Mouse (Mus musculus) gastrocnemius, postnatal 10 days (tissue): ENCODE results near the gene Sc5d. TPM values are rescaled to one million over a fixed set of nuclear protein-coding genes. Genes with fewer than 3 reads are reported as not detected.
A peak's percentile ranks its signal among the peaks of the same experiment; 100 is the strongest.

Source experiments
- DNase-seq: peaks from one replicate; pipeline ENCODE4 v3.0.0; 2021; ENCODE audit warnings: mixed read lengths
- long read RNA-seq, 2 experiments: library from polyadenylated mRNA; stranded (forward); transcript quantifications; one replicate each; pipeline ENCODE4 v2.0.0; 2021
- total RNA-seq, 2 experiments: library from RNA; stranded (reverse); gene quantifications; 2 replicates each; pipeline ENCODE4 v1.2.3; 2021

Sc5d gene
- total RNA-seq: 10 to 100 TPM; 16.4 to 17.0 TPM
- long read RNA-seq, experiment 1, full-length matches to known transcripts: 23 of 28 reads
- long read RNA-seq, experiment 1, partial matches to known transcripts: 1 of 28 reads
- long read RNA-seq, experiment 1, other reads (novel, unspliced or antisense): 4 of 28 reads
- long read RNA-seq, experiment 2, full-length matches to known transcripts: 18 of 24 reads
- long read RNA-seq, experiment 2, partial matches to known transcripts: 3 of 24 reads
- long read RNA-seq, experiment 2, other reads (novel, unspliced or antisense): 3 of 24 reads

DNA sequence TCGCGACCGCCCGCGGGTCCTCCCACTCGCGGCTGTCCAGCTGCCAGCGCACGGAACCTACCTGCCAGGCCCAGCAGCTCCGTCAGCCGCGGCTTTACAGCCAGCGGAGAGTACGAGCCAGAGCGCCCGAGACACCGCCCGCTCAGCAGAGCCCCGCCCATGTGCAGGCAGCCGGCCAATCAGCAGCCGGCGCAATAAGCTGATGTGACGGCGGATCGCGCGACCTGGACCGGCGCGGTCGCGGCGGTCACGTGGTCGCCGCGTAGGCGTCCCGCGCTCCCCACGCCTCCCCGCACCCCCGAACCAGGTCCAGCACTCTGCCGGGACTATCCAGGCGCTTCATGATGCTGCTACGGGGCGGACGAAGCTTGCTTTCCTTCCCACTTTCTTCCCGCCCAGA lies at the start of gene Sc5d:
Sc5d (minus strand) TSS at position 112 of the 400 bp plus-strand sequence.
- DNase-seq: peak; percentile 97

DNA sequence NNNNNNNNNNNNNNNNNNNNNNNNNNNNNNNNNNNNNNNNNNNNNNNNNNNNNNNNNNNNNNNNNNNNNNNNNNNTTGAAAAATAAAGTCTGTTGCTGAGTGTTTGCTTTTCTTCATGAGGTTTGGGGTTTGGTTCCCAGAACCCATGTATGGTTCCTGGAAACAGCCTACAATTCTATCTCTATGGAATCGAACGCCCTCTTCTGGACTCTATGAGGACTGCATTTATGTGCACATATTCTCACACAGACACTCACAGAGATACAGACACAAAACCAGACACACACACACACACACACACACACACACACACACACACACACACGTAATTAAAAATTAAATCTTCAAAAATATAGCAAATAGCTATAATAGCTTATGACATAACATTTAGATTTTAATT lies 47.3 kb upstream of the Sc5d start:
- DNase-seq: no peak

DNA sequence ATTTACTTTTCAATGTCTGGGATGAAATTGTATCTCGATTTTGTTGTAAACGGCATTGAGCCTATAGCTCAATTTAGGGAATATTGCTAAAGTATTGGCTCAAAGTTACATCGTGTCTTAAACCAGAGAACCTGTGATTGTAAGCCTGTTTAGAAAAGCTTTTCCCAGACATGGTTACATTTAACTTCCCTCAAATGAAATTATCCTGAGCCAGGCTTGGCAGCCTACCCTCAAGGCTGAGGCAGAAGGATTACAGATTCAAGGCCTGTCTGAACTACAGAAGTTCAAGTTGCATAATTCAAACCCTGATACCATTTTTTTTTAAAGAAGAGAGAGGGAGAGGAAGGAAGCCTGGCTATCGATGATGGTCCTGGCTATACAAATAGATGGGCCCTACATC lies 39.8 kb upstream of the Sc5d start:
- no peak for DNase-seq

DNA sequence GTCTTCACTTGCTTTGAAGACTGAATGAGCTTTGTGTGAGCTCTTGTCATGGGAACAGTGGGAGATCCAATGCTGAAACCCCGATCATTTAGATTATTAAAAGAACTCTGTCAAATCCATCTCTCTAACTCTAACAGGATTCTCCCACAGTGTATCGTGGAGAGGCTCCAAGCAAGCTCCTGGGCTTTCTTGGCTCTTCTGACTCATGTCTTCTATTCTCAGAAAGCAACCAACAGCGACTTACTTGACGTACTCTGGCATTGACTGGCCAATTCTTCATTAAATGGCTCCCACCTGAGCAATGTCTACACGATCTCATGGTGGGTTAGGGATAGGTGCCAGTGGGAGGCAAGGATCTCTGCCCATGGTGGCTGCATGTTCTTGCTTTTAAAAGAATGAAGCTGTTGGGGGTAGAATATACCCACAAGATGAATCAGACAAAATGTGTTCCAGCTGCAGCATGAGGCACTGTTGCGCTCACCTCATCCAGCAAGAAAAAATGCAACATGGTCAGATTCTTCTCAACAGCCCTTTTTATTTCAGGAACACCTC lies 37.1 kb upstream of the Sc5d start:
- DNase-seq: no peak

DNA sequence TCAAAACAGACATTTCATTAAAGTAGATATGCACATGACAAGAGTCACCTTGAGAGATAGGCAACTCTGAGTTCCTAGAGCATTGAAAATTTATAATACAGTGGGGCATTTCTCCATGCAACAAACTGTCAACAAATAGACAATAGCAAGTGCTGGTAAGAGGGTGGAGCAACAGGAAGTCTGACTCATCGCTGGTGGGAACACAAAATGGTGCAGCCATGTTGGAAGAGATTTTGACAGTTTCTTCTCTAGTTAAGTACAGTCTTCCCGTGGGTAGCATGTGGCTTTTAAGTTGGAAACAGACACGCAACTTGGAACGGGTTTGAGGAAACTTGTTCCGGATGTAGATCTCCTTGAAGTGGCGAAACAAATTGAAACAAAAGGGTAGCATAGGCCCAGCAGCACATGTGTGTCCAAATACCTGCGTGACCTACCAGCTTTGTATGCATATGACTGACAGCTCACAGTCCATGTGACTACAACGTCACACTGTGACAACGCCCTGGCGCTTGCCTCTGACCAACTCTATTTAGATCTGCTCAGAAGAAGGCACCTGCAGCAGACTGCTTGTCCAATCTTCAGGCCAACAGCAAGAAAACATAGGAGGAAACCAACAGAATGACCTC lies 32.4 kb upstream of the Sc5d start:
- no peak for DNase-seq

DNA sequence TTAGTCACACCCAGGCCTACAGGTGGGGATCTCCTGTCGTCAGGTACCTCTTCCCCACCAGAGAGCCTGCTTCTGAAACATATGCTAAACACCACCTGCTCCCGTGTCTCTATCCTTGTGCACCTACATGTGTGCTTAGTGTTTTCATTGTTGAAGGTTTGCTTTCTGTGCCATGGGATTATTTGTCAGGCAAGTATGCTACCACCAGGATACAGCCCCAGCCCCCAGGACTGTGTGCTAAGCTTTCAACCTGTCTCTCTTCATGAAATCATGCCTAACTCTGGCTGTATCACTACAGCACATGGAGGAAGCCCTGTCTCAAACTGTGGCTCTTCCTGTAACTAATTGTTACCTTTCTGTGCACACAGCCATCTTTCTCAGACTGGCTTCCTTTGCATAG lies 30.1 kb upstream of the Sc5d start:
- no peak for DNase-seq

DNA sequence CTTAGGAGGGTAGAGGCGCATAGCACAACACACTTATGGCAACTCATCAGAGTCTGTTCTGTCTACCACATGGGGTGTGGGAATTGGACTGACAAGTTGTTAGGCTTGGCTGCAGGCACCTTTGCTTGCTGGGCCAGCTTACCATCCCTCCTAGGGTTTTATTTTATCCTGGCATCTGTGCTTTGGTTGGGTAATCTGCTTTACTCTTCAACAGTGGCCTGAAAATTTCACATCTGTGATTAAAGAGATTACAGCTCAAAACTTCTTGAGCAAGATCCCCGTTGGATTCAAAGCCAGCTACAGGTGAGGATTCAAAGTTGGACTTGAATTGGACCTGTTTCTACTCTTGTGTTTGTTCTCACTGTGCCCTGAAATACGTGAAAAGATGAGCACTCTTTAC lies 29.5 kb upstream of the Sc5d start:
- no peak for DNase-seq

DNA sequence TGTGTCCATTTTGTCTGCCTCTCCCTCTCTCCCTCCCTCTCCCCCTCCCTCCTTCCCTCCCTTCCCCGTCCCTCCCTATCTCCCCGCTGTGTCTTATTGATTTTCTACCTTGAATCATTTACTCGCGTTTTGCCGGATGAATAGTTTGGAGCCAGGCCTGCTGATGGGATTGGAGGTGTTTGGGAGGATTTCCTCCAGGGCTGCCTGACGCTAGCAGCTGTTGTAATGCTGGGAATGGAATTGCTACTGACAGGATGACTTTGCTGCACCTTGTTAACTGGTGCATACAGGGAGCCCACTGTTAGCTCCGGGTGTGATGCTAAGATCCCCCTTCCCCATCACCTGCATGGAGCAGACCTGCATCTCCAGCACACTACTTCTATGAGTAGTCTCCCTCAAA lies 29.0 kb upstream of the Sc5d start:
- DNase-seq: no peak

DNA sequence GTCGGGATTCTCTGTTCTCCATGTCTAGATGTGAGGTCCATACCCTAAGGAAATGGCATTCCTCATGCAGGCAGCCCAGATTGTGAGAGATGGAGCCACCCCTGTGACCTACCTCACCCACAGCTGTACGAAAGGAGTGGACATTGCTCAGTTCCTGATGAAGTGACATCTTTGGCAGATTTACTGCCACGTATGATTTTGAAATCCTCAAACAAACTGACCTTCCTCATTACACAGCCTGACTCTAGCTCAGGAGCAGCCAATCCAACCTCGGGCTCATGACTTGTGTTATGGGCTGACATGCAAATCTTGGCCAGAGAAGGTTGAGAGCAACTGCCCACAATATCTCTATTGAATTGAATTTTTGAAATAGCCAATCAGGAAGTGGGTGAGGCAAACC lies 15.6 kb upstream of the Sc5d start:
- DNase-seq: no peak

DNA sequence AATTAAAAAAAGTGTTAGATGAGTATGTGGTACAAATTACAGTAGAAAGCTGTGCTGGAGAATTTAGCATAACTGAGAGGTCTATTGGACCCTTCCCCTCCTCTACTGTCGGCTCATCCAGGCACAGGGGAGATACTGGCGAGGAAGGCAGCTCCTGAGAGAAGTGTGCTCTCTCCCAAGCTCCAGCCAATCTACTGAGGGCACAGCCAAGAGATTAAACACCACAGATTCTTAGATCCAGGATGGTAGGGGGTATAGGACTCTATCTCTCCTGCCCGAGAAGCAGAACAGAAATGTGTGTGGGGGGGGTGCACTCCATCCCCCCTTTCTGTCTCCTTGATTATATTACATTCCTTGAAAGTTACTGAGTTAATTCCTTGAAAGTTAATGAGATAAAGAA lies 14.0 kb upstream of the Sc5d start:
- DNase-seq: no peak

DNA sequence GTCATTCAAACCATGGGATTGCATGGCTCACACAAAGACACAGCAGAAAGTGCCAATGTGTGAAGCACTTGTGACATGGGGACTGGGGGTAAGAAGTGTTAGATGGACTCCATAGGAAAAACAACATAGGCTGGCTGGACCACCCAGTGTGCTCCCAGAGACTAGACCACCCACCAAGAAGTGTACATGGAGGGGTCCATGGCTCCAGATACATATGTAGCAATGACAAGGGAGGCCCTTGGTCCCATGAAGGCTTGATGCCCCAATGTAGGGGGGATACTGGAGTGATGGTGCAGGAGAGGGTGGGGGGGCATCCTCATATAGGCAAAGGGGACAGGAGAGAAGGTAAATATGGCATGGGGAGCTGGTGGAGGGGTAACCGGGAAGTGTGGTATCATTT lies 13.6 kb upstream of the Sc5d start:
- DNase-seq: no peak

DNA sequence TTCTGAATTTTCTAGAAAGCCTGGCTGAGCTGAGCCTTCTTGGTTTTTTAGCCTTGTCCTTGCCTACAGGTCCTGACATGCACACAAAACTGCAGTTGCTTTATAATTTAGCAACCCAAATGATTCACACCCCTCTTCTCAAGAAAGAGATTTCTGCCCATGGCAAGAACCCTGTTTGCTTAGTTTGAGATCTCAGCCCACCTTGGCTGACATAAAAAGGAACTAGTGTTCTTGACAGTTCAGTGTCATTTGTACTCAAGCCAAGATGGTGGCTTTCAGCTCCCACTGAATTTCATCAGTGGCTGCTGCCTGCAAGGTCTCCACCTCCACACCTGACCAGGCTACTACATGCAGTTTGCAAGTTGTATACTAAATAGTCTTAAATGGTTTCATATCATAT lies 13.1 kb upstream of the Sc5d start:
- DNase-seq: no peak

DNA sequence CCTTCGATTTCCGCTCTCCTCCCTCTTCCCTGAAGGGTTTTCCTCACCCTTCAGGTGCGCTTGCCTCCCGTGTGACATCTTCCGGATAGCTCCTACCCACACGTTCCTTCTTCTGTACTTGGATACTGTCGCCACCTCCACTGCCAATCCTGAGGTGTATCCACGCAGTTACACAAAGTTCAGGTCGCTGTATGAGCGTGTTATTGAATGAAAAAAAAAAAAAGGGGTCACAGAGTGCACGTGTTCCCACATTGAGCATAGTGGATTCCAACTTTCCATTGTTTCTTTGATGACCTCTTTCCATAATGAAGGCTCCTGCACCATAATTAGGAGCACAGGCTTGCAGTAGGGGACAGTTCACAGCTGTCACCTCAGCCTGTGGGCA lies 11.7 kb upstream of the Sc5d start:
- DNase-seq: no peak

DNA sequence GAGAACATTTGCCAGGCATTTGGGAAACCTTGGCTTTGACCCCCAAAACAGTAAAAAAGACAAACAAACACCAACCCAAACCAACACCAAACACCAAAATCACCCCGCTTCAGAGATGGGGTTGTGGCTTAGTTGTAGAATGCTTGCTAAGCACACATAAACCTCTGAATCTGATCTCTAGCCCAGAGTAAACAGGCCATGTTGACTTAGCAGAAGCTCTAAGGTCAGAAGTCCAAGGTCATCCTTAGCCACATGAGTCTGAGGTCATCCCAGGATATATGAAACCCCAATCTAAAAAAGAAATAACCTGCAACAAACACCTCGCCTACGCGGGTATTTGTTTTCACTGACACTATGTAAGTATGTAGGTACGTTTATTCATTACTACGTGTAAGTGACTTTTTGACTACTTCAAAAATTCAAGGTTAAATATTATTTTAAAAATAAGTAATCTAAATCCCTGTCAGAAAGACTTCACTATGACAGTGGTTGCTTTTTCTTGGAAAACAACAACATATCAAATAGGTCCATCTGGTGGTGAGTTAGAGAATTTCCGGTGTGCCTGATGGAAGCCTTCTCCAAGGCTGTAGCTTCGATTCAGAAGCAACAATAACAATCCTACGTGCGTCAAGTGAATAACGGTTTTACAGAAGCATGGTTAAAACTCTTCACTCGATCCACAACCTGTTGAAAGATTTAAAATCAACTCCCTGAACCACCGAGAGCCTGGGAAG lies 11.1 kb upstream of the Sc5d start:
- no peak for DNase-seq

DNA sequence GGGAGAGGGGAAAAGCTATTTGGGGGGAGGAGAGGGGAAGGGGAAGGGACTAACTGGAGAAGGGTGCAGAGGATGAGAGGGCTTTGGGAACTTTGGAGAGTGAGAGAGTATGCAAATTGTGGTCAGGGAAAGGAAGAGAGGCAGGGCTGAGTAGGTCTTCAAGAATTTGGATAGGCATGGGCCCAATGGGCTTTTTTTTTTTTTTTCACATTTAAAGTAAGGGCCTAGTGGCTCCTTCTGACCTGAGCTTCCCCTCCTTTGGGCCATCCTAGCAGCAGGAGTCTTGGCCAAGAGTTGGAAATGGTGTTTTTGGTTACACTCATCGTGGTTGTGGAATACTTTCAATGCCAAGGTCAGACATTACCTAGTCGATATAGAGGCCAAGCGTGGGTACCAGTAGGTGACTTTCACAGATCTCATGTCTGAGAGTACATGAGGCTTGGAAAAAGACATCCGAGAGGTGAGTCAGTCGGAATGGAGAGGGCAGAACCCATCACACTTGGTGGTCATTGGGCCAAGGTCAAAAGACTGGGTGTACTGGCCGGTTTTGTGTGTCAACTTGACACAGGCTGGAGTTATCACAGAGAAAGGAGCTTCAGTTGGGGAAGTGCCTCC lies 9.7 kb upstream of the Sc5d start:
- DNase-seq: no peak

DNA sequence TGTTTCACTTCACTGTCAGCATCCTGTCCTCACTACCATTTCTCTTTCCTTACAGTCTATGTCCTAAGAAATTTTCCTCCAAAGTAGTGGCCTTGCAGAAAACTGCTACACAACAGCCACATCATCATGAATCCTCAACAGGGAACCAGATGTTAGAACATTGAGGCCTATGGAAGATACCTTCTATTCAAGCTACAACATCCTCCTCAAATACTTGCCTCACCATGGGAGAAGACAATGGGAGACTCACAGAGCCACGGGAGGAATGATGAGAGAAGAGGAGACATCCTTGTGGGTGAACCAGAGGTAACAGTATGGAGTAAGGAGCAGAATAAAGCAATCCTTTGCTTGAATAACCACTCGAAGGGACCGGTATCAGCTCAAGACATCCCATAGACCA lies 9.1 kb upstream of the Sc5d start:
- no peak for DNase-seq

DNA sequence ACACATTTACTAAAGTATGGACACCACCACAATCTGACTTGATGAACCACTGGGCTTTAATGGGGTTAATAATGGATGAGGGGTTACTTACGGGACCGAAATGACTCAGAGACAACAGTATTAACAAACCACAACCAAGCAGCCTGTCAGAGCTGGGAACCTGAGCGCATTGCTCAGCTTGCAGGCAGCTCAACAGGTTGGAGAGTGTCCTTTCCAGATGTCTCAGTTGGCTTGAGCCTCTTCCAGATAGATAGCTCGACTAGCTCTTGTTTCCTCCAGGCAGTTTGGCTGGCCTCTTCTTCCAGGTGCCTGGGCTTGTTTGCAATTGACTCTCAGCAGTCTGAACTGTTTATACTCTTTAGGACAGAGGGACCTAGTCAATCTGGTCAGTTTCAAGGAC lies 8.6 kb upstream of the Sc5d start:
- no peak for DNase-seq

DNA sequence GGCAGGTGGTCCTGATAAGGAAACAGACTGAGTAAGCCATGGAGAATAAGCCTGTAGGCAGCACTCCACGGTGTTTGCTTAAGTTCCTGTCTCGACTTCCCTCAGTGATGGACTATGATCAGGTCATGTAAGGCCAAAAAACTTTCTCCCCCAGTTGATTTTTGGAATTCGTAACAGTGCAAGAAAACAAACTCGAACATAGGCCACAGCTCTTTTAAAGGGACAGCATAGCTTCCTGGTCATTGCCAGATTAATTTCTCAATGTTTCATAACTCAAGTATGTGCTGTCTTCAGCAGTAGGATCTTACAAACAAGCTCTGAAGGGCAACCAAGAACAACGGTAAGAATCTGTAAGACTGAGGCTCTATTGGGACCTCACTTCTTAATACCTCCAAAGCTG lies 7.4 kb upstream of the Sc5d start:
- DNase-seq: no peak

DNA sequence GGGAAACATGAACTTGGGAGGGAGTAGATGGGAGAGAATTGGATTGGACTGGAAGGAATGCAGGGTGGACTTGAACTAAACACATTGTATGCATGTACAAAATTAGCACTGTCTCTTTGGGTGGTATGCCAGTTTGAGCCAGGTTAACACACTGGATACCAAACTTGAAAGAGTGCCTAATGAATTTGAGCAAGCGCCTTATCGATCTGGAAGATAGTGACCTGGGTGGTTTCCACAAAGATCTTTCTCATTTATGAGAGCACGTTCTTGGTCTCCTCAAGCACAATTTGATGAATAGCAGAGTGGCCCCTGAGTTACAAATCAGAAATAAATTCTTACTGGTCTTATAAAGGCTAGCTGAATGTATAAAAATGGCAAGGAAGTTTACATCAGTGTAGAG lies 6.6 kb upstream of the Sc5d start:
- DNase-seq: no peak

DNA sequence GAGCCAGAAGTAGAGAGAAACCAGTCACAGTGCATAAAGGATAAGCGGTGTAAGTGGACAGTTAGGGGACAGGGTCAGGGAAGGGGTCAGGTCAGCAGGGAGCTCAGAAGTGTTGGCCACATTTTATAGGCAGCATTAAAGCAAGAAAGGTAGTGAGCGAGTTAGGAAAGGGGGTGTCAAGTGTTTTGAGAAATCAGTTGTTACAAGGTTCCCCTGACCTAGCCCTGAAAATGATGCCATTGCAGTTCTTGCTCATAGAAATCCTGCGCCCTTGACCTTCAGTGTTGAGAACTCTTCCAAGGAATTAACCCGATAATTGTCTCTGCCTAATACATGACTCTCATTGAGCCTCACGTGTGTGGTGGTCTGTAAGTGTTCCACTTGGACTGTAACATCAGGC lies 6.0 kb upstream of the Sc5d start:
- no peak for DNase-seq

DNA sequence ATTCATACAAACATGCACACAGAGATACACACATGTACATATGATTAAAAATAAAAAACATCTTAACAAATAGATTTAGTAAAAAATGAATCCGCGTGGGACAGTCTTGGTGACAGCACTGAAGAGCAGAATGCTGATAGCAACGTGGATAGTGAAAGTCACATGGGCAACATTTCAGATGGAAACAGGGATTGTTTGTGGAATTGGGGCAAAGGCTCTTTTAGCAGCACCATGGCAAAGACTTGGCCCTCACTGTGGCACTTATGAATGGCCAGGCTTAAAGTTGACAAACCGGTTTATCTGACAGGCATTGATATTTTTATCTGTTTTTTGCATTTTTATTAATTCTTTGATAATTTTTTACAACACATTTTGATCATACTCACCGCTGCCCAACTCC lies 4.3 kb upstream of the Sc5d start:
- DNase-seq: no peak

DNA sequence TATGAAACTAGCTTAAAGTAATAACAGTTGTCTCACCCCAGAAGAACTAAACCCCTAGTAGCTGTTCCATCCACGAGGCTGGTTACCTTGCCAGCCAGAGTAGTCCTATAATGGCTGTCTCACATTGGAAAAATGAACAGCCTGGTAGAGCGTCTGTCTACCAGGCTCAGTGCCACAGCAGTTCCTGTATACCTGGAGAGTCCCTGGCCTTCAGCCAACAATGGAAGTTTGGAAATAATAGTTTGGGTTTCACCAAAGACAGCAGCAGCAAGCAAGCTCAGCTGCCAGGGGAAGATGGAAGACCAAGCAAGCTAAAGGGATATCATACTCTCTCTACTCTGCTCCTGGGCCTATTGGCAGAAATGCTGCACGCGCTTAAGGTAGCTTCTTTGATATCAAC lies 1.3 kb upstream of the Sc5d start:
- DNase-seq: no peak

DNA sequence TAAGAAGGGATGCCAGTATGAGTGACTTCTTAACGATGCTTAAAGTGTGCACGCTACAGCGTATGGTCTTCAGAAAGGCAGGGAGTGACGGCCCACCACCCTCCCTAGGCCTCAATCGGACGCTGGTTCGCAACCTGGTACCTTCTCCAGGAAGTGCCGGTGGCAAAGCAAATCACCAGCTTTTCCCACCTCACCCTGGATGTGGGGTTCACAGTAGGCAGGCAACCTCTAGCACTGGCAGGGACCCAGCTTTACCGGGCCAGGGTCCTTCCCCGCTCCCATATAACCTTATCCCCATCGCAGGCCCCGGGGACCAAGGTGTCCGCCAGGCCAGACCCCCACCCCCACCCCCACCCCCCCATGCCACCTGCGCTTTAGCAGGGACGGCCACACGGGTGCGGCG lies 346 bp downstream of the Sc5d start:
- DNase-seq: peak; percentile 25
